Mouse (Mus musculus): ENCODE measurements around the gene Ccl22. TPM values are rescaled to one million over a fixed set of nuclear protein-coding genes. Genes with fewer than 3 reads are reported as not detected.
A peak's percentile ranks its signal among the peaks of the same experiment; 100 is the strongest.

Gene Ccl22
- total and polyA plus RNA-seq, 3 experiments = 0.14 TPM; not detected in 2

DNA sequence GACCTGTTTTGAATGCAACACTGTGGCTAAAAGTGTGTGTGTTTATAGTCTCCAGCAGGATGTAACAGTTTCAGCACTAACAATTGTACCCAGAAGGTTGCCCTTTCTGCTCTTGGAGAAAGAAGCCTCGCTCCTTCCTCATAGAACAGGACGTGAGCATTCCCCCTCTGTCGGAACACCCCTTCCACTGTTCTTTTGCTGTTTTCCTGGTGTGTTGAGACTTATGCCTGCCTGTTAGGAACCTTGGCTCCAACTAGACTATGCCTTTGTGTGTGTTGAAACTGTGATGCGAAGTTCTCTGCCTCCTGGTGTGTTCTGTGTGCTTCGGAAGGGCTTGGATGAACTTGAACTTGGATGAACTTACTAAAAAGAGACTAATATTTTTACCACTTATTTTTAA lies 19.4 kb upstream of the Ccl22 start:
- H3K4me1 ChIP-seq (ENCODE audit: control insufficient read depth, insufficient read depth, low read length) = peaks cover 3% of the 10 kb centered on the region
- WGBS = 53% methylated on average over 5 of the region's 5 CpGs
- H3K4me3 ChIP-seq = no peak overlapping the region
- H3K9ac ChIP-seq (ENCODE audit: low read depth, low read length) = no peak overlapping the region
- no peaks in the 10 kb centered on the region for H3K79me2 ChIP-seq (replicated peaks; ENCODE audit: control insufficient read depth, insufficient read depth, low read length)
- H3K27me3 ChIP-seq (ENCODE audit: control insufficient read depth, insufficient read depth, low read length) = no peaks in the 10 kb centered on the region
- DNase-seq = no peak
- TF ChIP-seq EP300 (IDR thresholded peaks at IDR 0.05; ENCODE audit: insufficient read depth, low read depth, low read length) (no peak), POLR2A (IDR thresholded peaks at IDR 0.05; ENCODE audit: insufficient read depth, low read depth, low read length) (no peak), CTCF (IDR thresholded peaks at IDR 0.05) (no peak)
- intact Hi-C loops (cut with DNase I) = no loop called here
- H3K27ac ChIP-seq = no peak overlapping the region
- H3K36me3 ChIP-seq (ENCODE audit: control insufficient read depth, insufficient read depth, low read length) = no peaks in the 10 kb centered on the region

DNA sequence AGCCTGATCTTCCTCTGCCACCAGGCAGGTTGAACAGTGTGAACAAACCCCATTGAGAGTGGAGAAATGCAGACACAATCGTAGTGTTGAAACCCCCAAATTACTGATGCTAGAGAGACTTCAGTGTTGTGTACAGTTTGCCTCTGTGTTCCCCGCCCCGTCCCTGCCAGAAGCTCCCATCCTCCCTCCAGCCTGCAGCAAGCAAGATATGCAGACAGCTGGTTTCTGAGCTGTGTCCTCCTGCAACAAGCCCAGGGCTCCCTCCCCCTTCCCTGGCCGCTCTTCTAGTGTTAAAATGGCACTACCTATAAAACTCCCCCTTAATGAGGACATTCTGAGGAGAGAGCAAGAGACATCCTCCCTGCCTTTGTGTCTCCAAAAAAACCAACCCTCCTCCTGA lies 16.1 kb upstream of the Ccl22 start:
- Histone ChIP-seq H3K27ac (no peak overlapping the region), H3K27me3 (ENCODE audit: control insufficient read depth, insufficient read depth, low read length) (no peaks in the 10 kb centered on the region), H3K9ac (ENCODE audit: low read depth, low read length) (no peak overlapping the region), H3K4me1 (ENCODE audit: control insufficient read depth, insufficient read depth, low read length) (peaks cover 3% of the 10 kb centered on the region), H3K79me2 (replicated peaks; ENCODE audit: control insufficient read depth, insufficient read depth, low read length) (no peaks in the 10 kb centered on the region), H3K4me3 (no peak overlapping the region), H3K36me3 (ENCODE audit: control insufficient read depth, insufficient read depth, low read length) (no peaks in the 10 kb centered on the region)
- 69% methylated on average over 4 of the region's 4 CpGs for WGBS
- DNase-seq = no peak
- TF ChIP-seq POLR2A (IDR thresholded peaks at IDR 0.05; ENCODE audit: insufficient read depth, low read depth, low read length) = no peak
- TF ChIP-seq EP300 (IDR thresholded peaks at IDR 0.05; ENCODE audit: insufficient read depth, low read depth, low read length) = no peak
- TF ChIP-seq CTCF (IDR thresholded peaks at IDR 0.05) = no peak
- intact Hi-C loops (cut with DNase I) = no loop called here

DNA sequence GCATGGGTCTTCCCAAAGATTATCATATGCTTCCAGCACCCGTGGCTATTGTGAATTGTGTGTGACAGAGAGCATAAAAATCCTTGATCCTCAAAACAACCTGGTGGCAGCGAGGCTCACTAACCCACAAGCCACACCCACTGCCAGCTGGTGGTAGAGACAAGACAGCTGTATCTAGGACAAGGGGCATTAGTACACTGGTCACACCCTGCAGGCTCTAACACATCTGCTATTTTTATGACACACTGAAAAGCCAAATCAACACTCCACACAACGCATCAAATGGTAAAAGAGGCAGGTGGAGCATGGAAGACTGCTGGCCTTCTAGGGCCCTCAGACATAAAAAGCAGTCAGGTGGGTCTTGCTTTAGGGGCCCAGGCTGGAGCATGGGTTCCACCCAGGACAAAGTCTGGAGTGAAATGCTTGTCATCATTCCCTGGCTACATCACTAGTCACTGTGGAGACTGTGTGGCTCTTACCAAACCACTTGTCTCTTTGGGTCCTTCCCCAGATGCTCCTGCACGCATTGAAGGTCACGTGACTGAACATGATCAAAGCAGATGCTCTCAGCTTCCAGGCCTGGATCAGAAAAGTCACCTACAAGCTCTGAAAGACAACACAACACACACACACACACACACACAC lies 11.4 kb upstream of the Ccl22 start:
- Histone ChIP-seq H3K4me1 (ENCODE audit: control insufficient read depth, insufficient read depth, low read length) (no peaks in the 10 kb centered on the region; the same call in 1 of the 2 replicates), H3K27ac (no peak overlapping the region), H3K4me3 (no peak overlapping the region), H3K79me2 (replicated peaks; ENCODE audit: control insufficient read depth, insufficient read depth, low read length) (no peaks in the 10 kb centered on the region), H3K9ac (ENCODE audit: low read depth, low read length) (no peak overlapping the region), H3K36me3 (ENCODE audit: control insufficient read depth, insufficient read depth, low read length) (no peaks in the 10 kb centered on the region), H3K27me3 (ENCODE audit: control insufficient read depth, insufficient read depth, low read length) (no peaks in the 10 kb centered on the region)
- 57% methylated on average over 5 of the region's 5 CpGs for whole genome bisulfite sequencing
- intact Hi-C loops (cut with DNase I) = no loop called here
- DNase-seq = no peak
- TF ChIP-seq POLR2A (IDR thresholded peaks at IDR 0.05; ENCODE audit: insufficient read depth, low read depth, low read length) (no peak), EP300 (IDR thresholded peaks at IDR 0.05; ENCODE audit: insufficient read depth, low read depth, low read length) (no peak), CTCF (IDR thresholded peaks at IDR 0.05) (no peak)

DNA sequence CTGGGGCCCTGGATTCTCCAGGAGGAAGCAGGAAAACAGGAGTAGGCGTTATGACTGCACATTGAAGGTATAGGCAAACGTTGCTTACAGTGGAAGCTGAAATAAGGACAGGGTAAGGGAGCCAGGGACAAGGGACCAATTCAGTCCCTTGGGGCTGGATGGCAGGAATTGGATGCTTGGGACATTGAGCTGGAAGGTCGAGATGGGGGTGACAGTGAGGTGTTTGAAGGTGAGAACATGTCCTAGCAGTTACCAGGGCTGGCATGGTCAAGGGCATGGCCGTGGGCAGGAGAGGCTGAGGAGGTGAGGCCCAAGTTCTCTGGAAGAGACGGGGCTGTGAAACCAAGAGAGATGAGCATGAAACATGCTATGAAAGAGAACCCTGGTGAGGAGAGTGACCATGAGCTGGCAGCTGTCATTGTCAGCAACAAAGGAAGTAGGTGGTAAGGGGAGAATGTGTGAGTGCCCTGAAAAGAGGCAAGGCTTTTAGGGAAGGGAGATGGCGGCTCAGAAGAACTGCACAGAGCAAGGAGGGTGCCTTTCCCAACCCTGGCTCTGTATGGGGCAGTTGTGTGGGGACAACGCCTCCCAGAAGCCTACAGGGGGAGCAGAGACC lies 10.5 kb upstream of the Ccl22 start:
- Histone ChIP-seq H3K79me2 (replicated peaks; ENCODE audit: control insufficient read depth, insufficient read depth, low read length) (no peaks in the 10 kb centered on the region), H3K4me3 (no peak overlapping the region), H3K27me3 (ENCODE audit: control insufficient read depth, insufficient read depth, low read length) (no peaks in the 10 kb centered on the region), H3K36me3 (ENCODE audit: control insufficient read depth, insufficient read depth, low read length) (no peaks in the 10 kb centered on the region), H3K9ac (ENCODE audit: low read depth, low read length) (no peak overlapping the region), H3K4me1 (ENCODE audit: control insufficient read depth, insufficient read depth, low read length) (no peaks in the 10 kb centered on the region; the same call in 1 of the 2 replicates), H3K27ac (no peak overlapping the region)
- TF ChIP-seq CTCF (IDR thresholded peaks at IDR 0.05) = no peak
- no peak for TF ChIP-seq EP300 (IDR thresholded peaks at IDR 0.05; ENCODE audit: insufficient read depth, low read depth, low read length)
- no peak for TF ChIP-seq POLR2A (IDR thresholded peaks at IDR 0.05; ENCODE audit: insufficient read depth, low read depth, low read length)
- WGBS = 82% methylated on average over 7 of the region's 7 CpGs
- intact Hi-C loops (cut with DNase I) = no loop called here
- no peak for DNase-seq

DNA sequence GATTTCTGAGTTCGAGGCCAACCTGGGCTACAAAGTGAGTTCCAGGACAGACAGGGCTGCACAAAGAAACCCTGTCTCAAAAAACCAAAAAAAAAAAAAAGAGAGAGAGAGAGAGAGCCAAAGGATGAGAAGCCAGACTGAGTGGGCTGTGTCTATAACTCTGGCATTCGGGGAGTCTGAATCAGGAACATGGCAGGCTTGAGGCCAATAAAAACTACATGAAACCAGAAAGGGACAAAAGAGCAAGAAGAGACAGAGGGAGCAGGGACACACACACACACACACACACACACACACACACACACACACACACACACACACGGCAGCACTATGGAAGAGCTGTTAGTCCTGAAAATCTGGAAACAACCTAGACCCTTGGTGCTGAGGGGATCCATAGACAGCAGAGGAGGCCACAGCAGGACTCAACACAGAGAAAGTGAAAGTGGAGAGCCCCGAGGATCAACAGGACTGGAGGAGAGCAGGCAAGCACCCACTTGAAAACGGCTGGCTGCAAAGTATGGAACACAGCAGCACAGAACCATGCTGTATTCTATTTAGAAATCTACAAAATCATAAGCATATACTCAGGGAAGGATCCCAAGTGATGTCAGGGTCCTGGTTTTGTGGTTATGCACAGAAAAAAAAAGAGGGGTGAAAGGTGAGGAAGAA lies 9.8 kb upstream of the Ccl22 start:
- intact Hi-C loops (cut with DNase I) = no loop called here
- no peaks in the 10 kb centered on the region for H3K79me2 ChIP-seq (replicated peaks; ENCODE audit: control insufficient read depth, insufficient read depth, low read length)
- TF ChIP-seq POLR2A (IDR thresholded peaks at IDR 0.05; ENCODE audit: insufficient read depth, low read depth, low read length) = no peak
- TF ChIP-seq CTCF (IDR thresholded peaks at IDR 0.05) = no peak
- no peak for TF ChIP-seq EP300 (IDR thresholded peaks at IDR 0.05; ENCODE audit: insufficient read depth, low read depth, low read length)
- 40% methylated on average over 5 of the region's 5 CpGs for WGBS
- DNase-seq = peak; percentile 39 to 40
- no peaks in the 10 kb centered on the region for H3K27me3 ChIP-seq (ENCODE audit: control insufficient read depth, insufficient read depth, low read length)
- no peak overlapping the region for H3K27ac ChIP-seq
- no peaks in the 10 kb centered on the region for H3K36me3 ChIP-seq (ENCODE audit: control insufficient read depth, insufficient read depth, low read length)
- no peak overlapping the region for H3K9ac ChIP-seq (ENCODE audit: low read depth, low read length)
- no peaks in the 10 kb centered on the region; the same call in 1 of the 2 replicates for H3K4me1 ChIP-seq (ENCODE audit: control insufficient read depth, insufficient read depth, low read length)
- no peak overlapping the region for H3K4me3 ChIP-seq

DNA sequence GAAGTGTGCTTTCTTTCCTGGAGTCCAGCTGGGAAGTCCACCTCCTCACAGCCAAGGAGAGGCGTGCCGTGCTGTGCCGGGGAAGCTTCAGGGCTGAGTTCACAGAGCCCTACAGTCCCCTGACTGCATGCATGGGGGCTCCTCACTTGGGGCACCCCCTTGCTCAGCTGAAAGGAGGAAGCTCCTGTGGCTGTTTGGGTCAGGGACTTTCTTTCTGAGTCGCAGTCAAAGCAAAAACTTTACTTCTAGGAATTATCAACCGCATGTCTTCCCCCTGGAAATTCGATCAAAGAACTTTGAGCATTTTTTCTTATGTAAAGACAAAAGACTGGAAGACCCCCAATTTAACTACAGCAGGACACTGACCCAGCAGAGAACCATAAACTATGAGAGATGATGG lies 5.6 kb upstream of the Ccl22 start:
- DNase-seq = no peak
- no peak for TF ChIP-seq CTCF (IDR thresholded peaks at IDR 0.05)
- no peak for TF ChIP-seq POLR2A (IDR thresholded peaks at IDR 0.05; ENCODE audit: insufficient read depth, low read depth, low read length)
- TF ChIP-seq EP300 (IDR thresholded peaks at IDR 0.05; ENCODE audit: insufficient read depth, low read depth, low read length) = no peak
- no peak overlapping the region for H3K9ac ChIP-seq (ENCODE audit: low read depth, low read length)
- no peaks in the 10 kb centered on the region; the same call in 1 of the 2 replicates for H3K4me1 ChIP-seq (ENCODE audit: control insufficient read depth, insufficient read depth, low read length)
- no peak overlapping the region for H3K4me3 ChIP-seq
- no peak overlapping the region for H3K27ac ChIP-seq
- no peaks in the 10 kb centered on the region for H3K79me2 ChIP-seq (replicated peaks; ENCODE audit: control insufficient read depth, insufficient read depth, low read length)
- intact Hi-C loops (cut with DNase I) = no loop called here
- 78% methylated on average over 6 of the region's 6 CpGs for WGBS
- H3K27me3 ChIP-seq (ENCODE audit: control insufficient read depth, insufficient read depth, low read length) = no peaks in the 10 kb centered on the region
- H3K36me3 ChIP-seq (ENCODE audit: control insufficient read depth, insufficient read depth, low read length) = no peaks in the 10 kb centered on the region
